Mouse (Mus musculus): ENCODE data around the gene Atxn10. TPM values are rescaled to one million over a fixed set of nuclear protein-coding genes. Genes with fewer than 3 reads are reported as not detected.

Atxn10 gene
- polyA plus RNA-seq, 1 experiment from 2014 or later, result 529 TPM

DNA sequence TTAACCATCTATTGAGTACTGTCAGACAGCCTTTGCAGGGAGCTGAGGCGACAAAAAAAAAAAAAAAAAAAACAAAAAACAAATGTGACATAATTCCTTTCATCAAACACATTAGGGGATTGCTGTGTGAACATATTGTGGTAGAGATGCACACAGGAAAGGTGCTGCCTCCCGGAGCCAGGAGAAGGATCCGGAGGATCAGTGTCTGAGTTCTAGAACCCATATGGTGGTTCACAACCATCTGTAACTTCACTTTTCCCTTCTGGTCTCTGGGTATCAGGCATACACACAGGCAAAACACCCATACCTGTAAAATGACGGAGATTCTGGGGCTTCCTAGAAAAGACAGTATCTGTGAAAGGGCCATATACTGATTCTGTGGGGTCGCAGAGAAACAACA, 1.9 kb downstream of the Atxn10 start:
- no peak overlapping the region for H3K9ac ChIP-seq
- H3K36me3 ChIP-seq (replicated peaks), result no peaks in the 10 kb centered on the region
- H3K4me2 ChIP-seq, result peak overlapping the region; percentile 61
- 93% methylated on average over 5 of the region's 5 CpGs for WGBS
- peaks cover 29% of the 10 kb centered on the region for H3K4me1 ChIP-seq
- H3K9me3 ChIP-seq, result no peaks in the 10 kb centered on the region
- H3K4me3 ChIP-seq, result no peak overlapping the region
- H3K27ac ChIP-seq, result no peak overlapping the region
- no peaks in the 10 kb centered on the region for H3K27me3 ChIP-seq (replicated peaks)
- no peak for ATAC-seq (replicated peaks)

DNA sequence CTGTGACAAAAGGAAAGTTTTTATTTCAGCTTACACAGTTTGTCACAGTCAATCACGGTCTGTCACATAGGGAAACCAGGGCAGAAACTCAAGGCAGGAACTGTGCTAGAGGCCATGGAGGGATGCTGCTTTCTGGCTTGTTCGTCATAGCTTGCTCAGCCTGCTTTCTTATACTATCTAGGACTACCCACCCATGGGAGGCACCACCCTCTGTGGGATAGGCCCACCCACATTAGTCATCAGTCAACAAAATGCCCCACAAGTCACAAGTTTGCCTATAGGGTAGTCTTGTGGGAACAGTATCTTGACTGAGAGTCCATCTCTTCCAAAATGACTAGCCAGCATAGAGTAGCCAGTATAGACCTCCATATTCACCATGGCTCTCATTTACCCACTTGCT, 6.2 kb downstream of the Atxn10 start:
- Histone ChIP-seq H3K4me3 (no peak overlapping the region), H3K4me2 (no peak overlapping the region), H3K27ac (no peak overlapping the region), H3K9ac (no peak overlapping the region), H3K4me1 (peaks cover 24% of the 10 kb centered on the region), H3K27me3 (replicated peaks) (no peaks in the 10 kb centered on the region), H3K36me3 (replicated peaks) (no peaks in the 10 kb centered on the region), H3K9me3 (no peaks in the 10 kb centered on the region)
- 98% methylated on average over 2 of the region's 2 CpGs for WGBS
- ATAC-seq (replicated peaks), result no peak

DNA sequence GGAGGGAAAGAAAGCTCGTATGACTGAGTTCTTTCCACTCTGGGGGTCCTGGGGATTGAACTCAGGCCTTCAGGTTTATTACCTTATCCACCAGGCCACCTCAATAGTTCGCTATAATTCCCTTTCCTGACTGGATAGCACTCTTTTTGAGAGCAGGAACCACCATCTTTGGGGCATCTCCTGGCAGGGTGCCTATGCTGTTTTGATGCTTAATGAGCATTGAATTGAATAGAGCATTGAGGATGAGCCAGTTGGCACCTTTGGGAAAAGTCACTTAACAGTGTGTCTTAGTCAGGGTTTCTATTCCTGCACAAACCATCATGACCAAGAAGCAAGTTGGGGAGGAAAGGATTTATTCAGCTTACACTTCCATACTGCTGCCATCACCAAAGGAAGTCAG, 8.6 kb downstream of the Atxn10 start:
- Histone ChIP-seq H3K36me3 (replicated peaks) (no peaks in the 10 kb centered on the region), H3K27me3 (replicated peaks) (no peaks in the 10 kb centered on the region), H3K27ac (no peak overlapping the region), H3K4me3 (no peak overlapping the region), H3K9ac (no peak overlapping the region), H3K9me3 (no peaks in the 10 kb centered on the region), H3K4me1 (0 out of 2 replicates have a peak, but pooled peaks cover 4% of the 10 kb centered on the region), H3K4me2 (no peak overlapping the region)
- ATAC-seq (replicated peaks), result no peak
- 71% methylated on average over 2 of the region's 2 CpGs for WGBS

DNA sequence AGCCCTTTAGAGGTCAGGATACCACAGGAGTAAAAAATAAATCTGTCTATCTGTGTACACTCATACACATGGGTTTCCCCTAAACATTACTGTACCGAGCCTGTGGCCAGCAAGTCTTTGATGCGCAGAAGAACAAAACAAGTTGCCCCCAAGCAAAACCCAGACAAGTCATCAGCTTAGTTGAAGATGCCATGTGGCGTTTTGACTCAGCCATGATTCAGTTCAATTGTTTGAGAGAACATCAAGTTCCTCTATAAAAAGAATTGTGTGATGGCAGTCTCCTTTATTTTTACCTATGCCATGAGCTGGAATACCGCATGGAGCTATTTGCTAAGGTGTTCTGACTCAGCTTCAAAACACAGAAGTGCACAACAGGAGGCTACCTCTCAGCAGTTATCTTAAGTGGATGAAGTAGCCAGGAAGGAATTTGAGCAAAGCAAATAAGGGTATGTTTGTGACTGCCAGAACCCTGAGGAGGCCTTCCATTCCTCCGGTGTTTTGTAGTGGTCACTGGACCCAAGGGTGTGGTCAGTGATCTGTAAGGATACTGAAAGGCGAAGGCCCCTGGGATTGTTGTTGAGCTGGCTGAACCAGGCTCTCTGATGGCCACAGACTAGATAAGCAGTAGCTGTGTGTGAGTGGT, 11.1 kb downstream of the Atxn10 start:
- no peak for ATAC-seq (replicated peaks)
- H3K36me3 ChIP-seq (replicated peaks), result no peaks in the 10 kb centered on the region
- WGBS, result 86% methylated on average over 6 of the region's 6 CpGs
- no peak overlapping the region for H3K4me2 ChIP-seq
- no peak overlapping the region for H3K27ac ChIP-seq
- H3K4me1 ChIP-seq, result 0 out of 2 replicates have a peak, but pooled peaks cover 4% of the 10 kb centered on the region
- no peak overlapping the region for H3K4me3 ChIP-seq
- H3K9ac ChIP-seq, result no peak overlapping the region
- no peaks in the 10 kb centered on the region for H3K27me3 ChIP-seq (replicated peaks)
- no peaks in the 10 kb centered on the region for H3K9me3 ChIP-seq

DNA sequence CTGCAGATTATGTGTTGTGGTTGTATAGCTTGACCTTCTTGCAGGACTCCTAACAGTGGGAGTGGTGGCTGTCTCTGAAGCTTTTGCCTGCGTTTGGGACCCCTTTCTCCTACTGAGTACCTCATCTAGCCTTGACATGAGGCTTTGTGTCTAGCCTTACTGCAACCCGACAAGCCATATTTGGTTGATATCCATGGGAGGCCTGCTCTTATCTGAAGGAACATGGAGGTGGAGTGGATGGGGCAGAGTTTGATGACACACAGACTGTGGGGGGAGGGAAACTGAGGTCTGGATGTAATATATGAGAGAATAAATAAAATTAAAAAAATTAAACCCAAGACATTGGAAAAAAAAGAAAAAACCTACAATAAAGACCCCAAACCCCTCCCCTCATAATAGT, 14.1 kb downstream of the Atxn10 start:
- H3K36me3 ChIP-seq (replicated peaks), result no peaks in the 10 kb centered on the region
- H3K27ac ChIP-seq, result no peak overlapping the region

DNA sequence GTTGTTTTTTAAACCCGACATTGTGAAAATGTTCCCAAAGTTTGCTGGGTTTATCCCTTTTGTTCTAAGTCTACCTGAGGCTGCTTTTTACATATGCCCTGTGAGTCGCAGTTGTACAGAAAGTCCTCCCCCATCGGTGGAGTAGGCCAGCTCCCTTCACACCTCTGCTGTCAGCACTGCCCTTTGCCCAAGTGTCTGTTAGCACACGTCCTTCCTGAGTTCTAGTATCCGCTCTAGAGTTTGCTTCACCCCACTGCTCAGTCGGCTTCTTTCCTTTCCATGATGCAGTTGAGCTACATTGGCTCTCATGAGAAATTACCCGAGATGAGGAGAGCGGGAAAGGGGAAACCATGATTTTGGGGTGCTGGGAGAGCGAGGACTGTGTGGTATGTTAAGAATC, 18.0 kb downstream of the Atxn10 start:
- H3K9ac ChIP-seq, result no peak overlapping the region
- no peaks in the 10 kb centered on the region for H3K27me3 ChIP-seq (replicated peaks)
- H3K4me1 ChIP-seq, result peaks cover 3% of the 10 kb centered on the region; the same call in 1 of the 2 replicates
- WGBS, result 93% methylated on average over 9 of the region's 9 CpGs
- no peak overlapping the region for H3K4me3 ChIP-seq
- no peak overlapping the region for H3K4me2 ChIP-seq
- no peak for ATAC-seq (replicated peaks)
- H3K27ac ChIP-seq, result no peak overlapping the region
- H3K9me3 ChIP-seq, result no peaks in the 10 kb centered on the region
- H3K36me3 ChIP-seq (replicated peaks), result 0 out of 2 replicates have a peak, but pooled peaks cover 3% of the 10 kb centered on the region

More for the DNA sequence above, 14.1 kb downstream of the Atxn10 start:
- 79% methylated on average over 2 of the region's 2 CpGs for WGBS
- Histone ChIP-seq H3K27me3 (replicated peaks) (no peaks in the 10 kb centered on the region), H3K4me2 (no peak overlapping the region), H3K9me3 (no peaks in the 10 kb centered on the region), H3K4me3 (no peak overlapping the region), H3K9ac (no peak overlapping the region), H3K4me1 (no peaks in the 10 kb centered on the region)
- ATAC-seq (replicated peaks), result no peak

DNA sequence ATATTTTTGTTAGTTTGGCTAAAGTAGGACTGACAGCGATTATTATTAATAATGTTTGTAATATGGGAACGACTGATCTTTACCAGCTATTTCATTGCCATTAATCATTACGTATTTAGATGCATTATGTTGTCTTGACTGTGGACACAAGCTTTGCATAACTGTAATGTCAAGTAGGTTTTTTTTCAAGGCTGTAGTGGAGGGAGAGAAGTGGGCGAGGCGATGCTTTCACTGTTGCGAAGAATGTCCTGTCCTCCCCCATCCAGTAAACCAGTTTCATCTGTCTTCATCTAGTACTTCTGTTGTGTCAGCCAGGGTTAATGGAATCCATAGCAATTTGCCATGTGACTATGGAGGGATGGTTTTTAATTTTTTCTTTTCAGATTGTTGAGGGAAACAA, 20.1 kb downstream of the Atxn10 start:
- Histone ChIP-seq H3K9me3 (no peaks in the 10 kb centered on the region), H3K9ac (no peak overlapping the region), H3K36me3 (replicated peaks) (0 out of 2 replicates have a peak, but pooled peaks cover 7% of the 10 kb centered on the region), H3K27me3 (replicated peaks) (no peaks in the 10 kb centered on the region), H3K4me1 (peaks cover 3% of the 10 kb centered on the region; the same call in 1 of the 2 replicates), H3K4me3 (no peak overlapping the region), H3K4me2 (no peak overlapping the region), H3K27ac (no peak overlapping the region)
- WGBS, result 81% methylated on average over 6 of the region's 6 CpGs
- no peak for ATAC-seq (replicated peaks)

DNA sequence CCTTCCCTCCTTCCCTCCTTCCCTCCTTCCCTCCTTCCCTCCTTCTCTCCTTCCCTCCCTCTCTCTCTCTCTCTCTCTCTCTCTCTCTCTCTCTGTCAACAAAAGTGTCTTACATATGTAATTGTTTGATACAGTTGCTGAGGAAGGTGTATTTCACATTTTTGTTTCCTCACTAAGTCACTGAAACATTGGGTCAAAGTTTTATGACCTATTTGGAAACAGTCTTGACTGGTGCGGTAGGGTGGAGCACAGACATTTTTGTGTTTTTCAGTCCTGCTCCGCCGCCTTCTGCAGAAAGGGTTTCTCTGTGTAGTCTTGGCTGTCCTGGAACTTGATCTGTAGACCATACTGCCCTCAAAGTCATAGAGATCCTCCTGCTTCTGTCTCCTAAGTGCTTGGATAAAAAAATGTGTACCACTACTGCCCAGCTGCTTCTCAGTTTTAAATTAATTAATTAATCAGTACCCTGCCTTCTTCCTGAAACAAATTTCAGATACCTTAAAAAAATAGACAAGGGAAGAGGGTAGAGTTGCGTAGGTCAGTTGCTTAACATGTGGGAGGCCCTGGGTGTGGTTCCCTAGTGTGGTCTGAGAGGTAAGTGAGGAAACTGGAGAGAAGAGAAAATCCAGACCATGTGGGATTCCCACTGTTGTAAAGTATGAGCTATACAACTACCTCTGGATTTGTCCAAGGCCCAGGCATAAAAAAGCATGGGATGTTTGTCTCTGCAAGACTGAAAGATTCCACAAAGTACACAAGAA, 21.6 kb downstream of the Atxn10 start:
- Histone ChIP-seq H3K9me3 (no peaks in the 10 kb centered on the region), H3K4me1 (peaks cover 3% of the 10 kb centered on the region; the same call in 1 of the 2 replicates), H3K27me3 (replicated peaks) (no peaks in the 10 kb centered on the region), H3K27ac (no peak overlapping the region), H3K9ac (no peak overlapping the region), H3K4me3 (no peak overlapping the region), H3K4me2 (no peak overlapping the region), H3K36me3 (replicated peaks) (peaks cover 12% of the 10 kb centered on the region; the same call in 1 of the 2 replicates)
- WGBS, result 97% methylated on average over 4 of the region's 4 CpGs
- ATAC-seq (replicated peaks), result no peak

DNA sequence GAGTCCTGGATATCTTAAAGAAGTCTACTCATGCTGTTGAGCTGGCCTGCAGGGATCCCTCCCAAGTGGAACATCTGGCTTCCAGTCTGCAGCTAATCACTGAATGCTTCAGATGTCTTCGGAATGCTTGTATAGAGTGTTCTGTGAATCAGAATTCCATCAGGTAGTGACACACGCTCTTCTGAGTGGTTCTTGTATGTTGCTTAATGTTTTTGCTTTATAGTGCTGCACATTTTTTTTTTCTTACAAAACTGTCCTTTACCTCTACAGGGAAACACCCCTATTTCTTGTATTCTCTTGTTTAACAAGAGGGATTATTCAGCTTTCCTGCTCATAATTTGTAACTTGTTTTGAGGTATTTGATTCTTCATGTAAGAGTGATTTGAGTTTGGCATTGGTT, 23.4 kb downstream of the Atxn10 start:
- Histone ChIP-seq H3K27ac (no peak overlapping the region), H3K27me3 (replicated peaks) (no peaks in the 10 kb centered on the region), H3K4me1 (peaks cover 3% of the 10 kb centered on the region; the same call in 1 of the 2 replicates), H3K36me3 (replicated peaks) (peaks cover 13% of the 10 kb centered on the region; the same call in 1 of the 2 replicates), H3K4me3 (no peak overlapping the region), H3K4me2 (no peak overlapping the region), H3K9me3 (no peaks in the 10 kb centered on the region), H3K9ac (no peak overlapping the region)
- ATAC-seq (replicated peaks), result no peak
- WGBS, result 94% methylated on average over 2 of the region's 2 CpGs

DNA sequence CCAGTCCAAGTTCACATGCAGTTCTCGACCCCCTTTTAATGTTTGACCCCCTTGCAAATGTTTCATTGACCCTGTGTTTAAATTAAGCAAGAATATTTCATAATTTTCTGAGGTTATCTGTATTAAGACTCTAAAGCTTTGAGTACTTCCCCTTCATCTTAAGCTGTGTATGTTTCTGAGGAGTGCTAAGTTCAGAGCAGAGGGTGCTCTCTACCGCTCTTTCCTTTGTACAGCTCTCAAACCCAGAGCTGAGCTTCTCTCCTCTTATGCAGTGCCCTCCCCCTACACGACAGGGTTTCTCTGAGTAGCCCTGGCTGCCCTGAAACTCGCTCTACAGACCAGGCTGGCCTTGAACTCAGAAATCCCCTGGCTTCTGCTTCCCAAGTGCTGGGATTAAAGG, 23.9 kb downstream of the Atxn10 start:
- Histone ChIP-seq H3K9ac (no peak overlapping the region), H3K27ac (no peak overlapping the region), H3K27me3 (replicated peaks) (no peaks in the 10 kb centered on the region), H3K9me3 (no peaks in the 10 kb centered on the region), H3K4me3 (no peak overlapping the region), H3K4me1 (peaks cover 3% of the 10 kb centered on the region; the same call in 1 of the 2 replicates), H3K36me3 (replicated peaks) (peaks cover 15% of the 10 kb centered on the region), H3K4me2 (no peak overlapping the region)
- 86% methylated on average over 4 of the region's 4 CpGs for WGBS
- no peak for ATAC-seq (replicated peaks)

DNA sequence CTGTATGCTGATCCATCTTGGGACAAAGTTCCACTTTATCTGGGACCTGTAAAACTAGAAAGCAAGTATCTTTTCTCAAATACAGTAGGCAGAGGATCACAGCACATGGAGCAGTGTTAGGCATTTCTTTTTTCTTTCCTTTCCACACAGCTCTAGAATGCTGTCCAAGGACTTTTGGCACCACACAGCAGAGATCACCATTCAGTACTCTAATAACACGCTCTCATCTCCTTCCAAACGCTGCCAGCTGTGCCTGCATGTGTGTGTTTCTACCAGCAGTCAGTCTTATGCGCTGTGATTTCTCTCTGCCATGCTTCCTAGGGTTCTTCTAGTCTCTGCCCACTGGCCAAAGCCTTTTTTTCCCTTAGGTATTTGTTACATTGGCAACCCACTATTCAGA, 28.3 kb downstream of the Atxn10 start:
- Histone ChIP-seq H3K4me3 (no peak overlapping the region), H3K27me3 (replicated peaks) (no peaks in the 10 kb centered on the region), H3K9ac (no peak overlapping the region), H3K9me3 (no peaks in the 10 kb centered on the region), H3K4me1 (no peaks in the 10 kb centered on the region), H3K36me3 (replicated peaks) (peaks cover 28% of the 10 kb centered on the region), H3K27ac (0 out of 2 replicates have a peak overlapping the region, but pooled peaks have one; percentile 7), H3K4me2 (no peak overlapping the region)
- no peak for ATAC-seq (replicated peaks)
- 90% methylated on average over 3 of the region's 3 CpGs for WGBS

DNA sequence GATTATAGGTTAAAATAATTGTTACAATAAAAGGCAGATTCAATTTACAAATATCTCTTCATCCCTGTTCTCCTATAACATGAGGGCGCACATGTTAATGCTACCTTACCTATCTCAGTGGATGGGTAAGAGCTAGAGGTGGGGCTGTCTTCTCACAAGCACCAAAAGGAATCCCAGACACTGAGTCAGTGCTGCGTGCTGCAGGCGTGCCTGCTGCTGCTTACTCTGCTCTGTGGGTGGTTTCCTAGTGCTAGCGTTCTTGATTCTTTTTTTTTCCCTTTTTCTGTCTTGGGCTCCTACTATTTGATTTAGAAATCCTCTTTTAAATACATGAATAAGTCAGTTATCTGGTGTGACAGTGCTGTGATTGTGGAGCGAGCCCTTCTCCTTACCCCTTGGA, 30.9 kb downstream of the Atxn10 start:
- Histone ChIP-seq H3K36me3 (replicated peaks) (peaks cover 24% of the 10 kb centered on the region), H3K9me3 (no peaks in the 10 kb centered on the region), H3K27ac (no peak overlapping the region), H3K4me3 (no peak overlapping the region), H3K9ac (no peak overlapping the region), H3K4me1 (no peaks in the 10 kb centered on the region), H3K4me2 (no peak overlapping the region), H3K27me3 (replicated peaks) (no peaks in the 10 kb centered on the region)
- ATAC-seq (replicated peaks), result no peak
- 75% methylated on average over 5 of the region's 5 CpGs for WGBS
